ENCODE assay signal across 8 mouse cellular contexts in the genomic region with DNA sequence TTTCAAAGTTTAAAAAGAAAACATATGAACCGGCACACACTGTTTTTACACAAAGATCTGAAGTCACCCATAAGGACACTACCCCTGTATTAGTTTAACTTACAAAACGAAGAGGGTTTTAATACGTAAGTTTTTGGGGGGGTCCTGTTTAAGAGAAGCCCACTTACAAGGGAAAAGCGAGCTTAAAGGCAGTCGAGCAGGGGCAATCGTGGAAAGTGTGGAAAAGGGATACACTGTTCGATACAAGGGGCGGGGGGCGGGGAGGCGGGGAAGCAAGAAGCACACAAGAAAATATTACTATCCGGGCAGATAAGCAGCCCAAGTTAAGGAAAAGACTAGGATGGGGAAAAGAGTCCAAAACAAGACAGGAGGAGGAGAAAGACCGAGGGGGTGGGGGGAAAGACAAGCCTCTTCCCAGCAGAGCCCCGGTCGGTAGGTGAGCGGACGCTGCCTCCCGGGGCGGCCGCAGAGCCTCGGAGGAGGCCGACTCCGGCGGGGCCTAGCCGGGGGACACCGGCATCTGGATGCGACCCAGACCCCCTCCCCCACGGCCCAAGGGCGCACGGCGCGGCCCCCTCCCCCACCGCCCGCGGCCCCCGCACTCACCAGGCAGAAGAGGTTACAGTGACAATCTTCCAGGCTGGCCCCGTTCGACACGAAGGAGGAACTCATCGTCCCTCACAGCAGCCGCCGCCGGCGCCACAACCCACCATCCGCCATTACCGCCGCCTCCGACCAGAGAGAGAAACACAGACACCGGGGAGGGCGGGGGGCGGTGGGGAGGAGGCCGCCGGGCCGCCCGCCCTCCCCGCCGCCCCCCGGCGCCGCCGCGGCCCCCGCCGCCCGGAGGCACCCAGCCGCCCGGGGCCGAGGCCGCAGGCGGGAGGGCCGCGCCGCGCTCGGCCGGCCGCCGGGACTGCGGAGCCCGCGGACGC. TPM values are rescaled to one million over a fixed set of nuclear protein-coding genes. Genes with fewer than 3 reads are reported as not detected.
DNase-seq lines count a peak whose midpoint lies in the region; ATAC-seq and TF ChIP-seq lines count a peak whose summit lies in the region.

Med13 (minus strand) TSS at position 749 of the 935 bp plus-strand sequence.

- H3K4me1 ChIP-seq in forebrain, embryonic 14.5 days (ENCODE audit: control insufficient read depth, insufficient read depth, low read length): peaks cover 23% of the 10 kb centered on the region
- peaks cover 27% of the 10 kb centered on the region for H3K4me1 ChIP-seq in lung, embryonic 15.5 days
- H3K4me1 ChIP-seq in olfactory bulb, adult 2 months (ENCODE audit: control insufficient read depth, insufficient read depth, low read length): no peaks in the 10 kb centered on the region
- peaks cover 4% of the 10 kb centered on the region; the same call in 1 of the 2 replicates for H3K4me1 ChIP-seq in thymus, adult 2 months (replicated peaks; ENCODE audit: control insufficient read depth, insufficient read depth, low read length)

- H3K27me3 ChIP-seq in forebrain, embryonic 14.5 days (replicated peaks; ENCODE audit: control insufficient read depth, insufficient read depth, low read length): no peaks in the 10 kb centered on the region
- no peaks in the 10 kb centered on the region for H3K27me3 ChIP-seq in lung, embryonic 15.5 days
- no peaks in the 10 kb centered on the region for H3K27me3 ChIP-seq in thymus, adult 2 months (ENCODE audit: control insufficient read depth, insufficient read depth, low read length)

- TF ChIP-seq CTCF in olfactory bulb, adult 2 months (IDR thresholded peaks at IDR 0.05; ENCODE audit: insufficient read depth, low read depth, low read length): no peak
- no peak for TF ChIP-seq CTCF in thymus, adult 2 months (IDR thresholded peaks at IDR 0.05; ENCODE audit: borderline replicate concordance, control insufficient read depth, extremely low read depth, insufficient read depth, low read length, poor library complexity)

- intact Hi-C loops in heart, postnatal 14 days (cut with DNase I): loop anchor here (5.0 to 10.0 kb wide), 3 partner anchors 45 to 510 kb away; partner anchors contain the start of gene Brip1

- peaks cover 15% of the 10 kb centered on the region for H3K36me3 ChIP-seq in forebrain, embryonic 14.5 days (ENCODE audit: control insufficient read depth, insufficient read depth, low read length)
- H3K36me3 ChIP-seq in lung, embryonic 15.5 days: peaks cover 6% of the 10 kb centered on the region; the same call in 1 of the 2 replicates
- H3K36me3 ChIP-seq in thymus, adult 2 months (ENCODE audit: control insufficient read depth, insufficient read depth, low read length): peaks cover 17% of the 10 kb centered on the region

- H3K27ac ChIP-seq in forebrain, embryonic 14.5 days (ENCODE audit: low read depth, low read length): peak within 1 kb of the TSS; percentile 98
- peak within 1 kb of the TSS; percentile 99 for H3K27ac ChIP-seq in lung, embryonic 15.5 days
- H3K27ac ChIP-seq in olfactory bulb, adult 2 months (ENCODE audit: insufficient read depth, low read depth, low read length): peak within 1 kb of the TSS; percentile 99
- H3K27ac ChIP-seq in thymus, adult 2 months (ENCODE audit: control insufficient read depth, insufficient read depth, low read length): peak within 1 kb of the TSS; percentile 61

- peak; percentile 44 for ATAC-seq in forebrain, embryonic 14.5 days
- ATAC-seq in lung, embryonic 15.5 days (ENCODE audit: borderline replicate concordance, extremely low read depth, low FRiP score, low TSS enrichment): peak; percentile 53

- H3K4me3 ChIP-seq in forebrain, embryonic 14.5 days (ENCODE audit: low read depth, low read length): peak within 1 kb of the TSS; percentile 93
- H3K4me3 ChIP-seq in lung, embryonic 15.5 days: peak within 1 kb of the TSS; percentile 94
- H3K4me3 ChIP-seq in olfactory bulb, adult 2 months (ENCODE audit: insufficient read depth, low read depth, low read length): peak within 1 kb of the TSS; percentile 99
- peak within 1 kb of the TSS; percentile 83 for H3K4me3 ChIP-seq in thymus, adult 2 months (ENCODE audit: control insufficient read depth, insufficient read depth, low read length)

- TF ChIP-seq POLR2A in olfactory bulb, adult 2 months (IDR thresholded peaks at IDR 0.05; ENCODE audit: insufficient read depth, low read depth, low read length): no peak
- no peak for TF ChIP-seq POLR2A in thymus, adult 2 months (IDR thresholded peaks at IDR 0.05; ENCODE audit: control insufficient read depth, extremely low read depth, insufficient read depth, low read length, poor library complexity)

- H3K4me2 ChIP-seq in forebrain, embryonic 14.5 days (ENCODE audit: low read length): peak within 1 kb of the TSS; percentile 80
- H3K4me2 ChIP-seq in lung, embryonic 15.5 days: peak within 1 kb of the TSS; percentile 73

- peak within 1 kb of the TSS; percentile 98 for H3K9ac ChIP-seq in forebrain, embryonic 14.5 days (ENCODE audit: low read length)
- H3K9ac ChIP-seq in lung, embryonic 15.5 days: peak within 1 kb of the TSS; percentile 92

- H3K9me3 ChIP-seq in forebrain, embryonic 14.5 days (replicated peaks; ENCODE audit: control insufficient read depth, low read length): no peaks in the 10 kb centered on the region
- no peaks in the 10 kb centered on the region for H3K9me3 ChIP-seq in lung, embryonic 15.5 days

- under 1% methylated on average over 62 of the region's 81 CpGs for WGBS in forebrain, embryonic 14.5 days
- under 1% methylated on average over 71 of the region's 81 CpGs for WGBS in lung, embryonic 15.5 days
- 2% methylated on average over 81 of the region's 81 CpGs for WGBS in olfactory bulb, adult 2 months
- WGBS in thymus, adult 2 months: 3% methylated on average over 81 of the region's 81 CpGs

- peak; percentile 33 for DNase-seq in MEL-GATA-1-ER (ENCODE audit: extremely low read depth, low read depth)
- DNase-seq in cerebellum, adult 11 months: peak; percentile 22
- DNase-seq in forebrain, embryonic 14.5 days (ENCODE audit: low spot score): peak; percentile 56
- peak; percentile 64 to 65 for DNase-seq in heart, postnatal 14 days
- DNase-seq in layer of hippocampus, adult 18-20 months (ENCODE audit: low spot score in 2 of 2): peak in 1 of 2 experiments; percentile 43
- peak; percentile 58 for DNase-seq in thymus, adult 2 months

RNA-seq across cellular contexts. Expression of gene Med13, which starts in this region (rescaled TPM):
- polyA plus RNA-seq in forebrain, embryonic 14.5 days (2014; fragmentation: Nextera tagmentation; extraction: Ambion mirVana): 13.4 and 17.1 TPM in 2 replicates
- 10 to 100 TPM; 45.8 to 52.9 TPM for total RNA-seq in heart, postnatal 14 days (2021)
- 10 to 100 TPM; 52.3 to 52.4 TPM for total RNA-seq in layer of hippocampus, adult 18-20 months (2021)
- polyA plus RNA-seq in lung, embryonic 15.5 days (2015; fragmentation: Nextera tagmentation; extraction: Ambion mirVana): 7.5 and 8.2 TPM in 2 replicates
- polyA plus RNA-seq in olfactory bulb, adult 2 months (2012; ENCODE audit: insufficient read depth, insufficient read length, low replicate concordance, missing spikeins): 242 and 456 TPM in 2 replicates
- 60.6 and 69.5 TPM in 2 replicates for polyA plus RNA-seq in thymus, adult 2 months (2012; rRNA removed)
